Mouse (Mus musculus): ENCODE data around the gene Il1rn.

DNA sequence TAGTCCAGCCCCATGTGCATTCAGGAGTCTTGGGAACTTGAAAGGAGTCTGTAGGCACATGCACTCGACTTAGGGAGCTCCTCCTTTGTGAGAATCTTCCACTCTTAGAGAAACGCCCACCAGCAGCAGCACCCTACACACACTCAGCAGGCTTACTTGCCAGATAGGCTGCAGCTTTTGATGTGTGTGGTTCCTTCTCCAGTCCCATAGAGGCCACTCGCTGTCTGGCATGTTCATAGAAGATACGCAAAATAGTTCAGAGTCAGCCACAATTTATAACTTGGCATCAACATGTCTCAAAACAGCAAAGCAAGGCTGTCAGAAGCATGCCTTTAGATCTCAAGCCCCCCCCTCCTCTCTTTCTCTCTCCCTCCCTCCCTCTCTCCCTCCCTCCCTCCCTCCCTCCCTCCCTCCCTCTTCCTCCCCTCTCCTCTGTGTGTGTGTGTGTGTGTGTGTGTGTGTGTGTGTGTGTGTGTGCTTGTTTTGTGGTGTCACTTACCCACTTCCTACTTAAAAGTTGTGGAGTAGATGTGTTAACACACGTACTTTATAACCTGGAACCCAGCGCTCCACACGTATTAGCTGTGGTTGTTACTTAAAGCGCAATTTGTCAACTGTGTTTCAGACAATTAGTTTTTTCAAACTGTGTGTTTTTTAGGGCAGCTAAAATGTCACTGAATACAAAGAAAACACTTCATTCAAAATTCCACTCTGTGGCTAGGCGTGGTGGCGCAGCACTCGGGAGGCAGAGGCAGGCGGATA, 29.7 kb downstream of the Il1rn start:
- no peak for TF ChIP-seq CTCF (conservative IDR thresholded peaks at IDR 0.05; ENCODE audit: insufficient read depth, insufficient read length, low read depth, low read length)
- no peak for TF ChIP-seq POLR2A (IDR thresholded peaks at IDR 0.05; ENCODE audit: low read depth, low read length)
